Mouse (Mus musculus) thymus, adult 2 months (tissue): Measurements from ENCODE around the gene Cracr2a.

Experiments used
- CTCF ChIP-seq: fragments of 200-500 bp; IDR thresholded peaks from 2 replicates; pipeline ENCODE4 v1.5.1; 2012; ENCODE audit warnings: mild to moderate bottlenecking, control low read depth, low read length, moderate library complexity, borderline replicate concordance; ENCODE audit not compliant: control insufficient read depth, poor library complexity, insufficient read depth; ENCODE audit errors: extremely low read depth
- POLR2A ChIP-seq: fragments of 200-500 bp; IDR thresholded peaks from 2 replicates; pipeline ENCODE4 v1.6.1; 2012; ENCODE audit warnings: mild to moderate bottlenecking, low read length, control low read depth, moderate library complexity; ENCODE audit not compliant: control insufficient read depth, poor library complexity, insufficient read depth; ENCODE audit errors: extremely low read depth

DNA sequence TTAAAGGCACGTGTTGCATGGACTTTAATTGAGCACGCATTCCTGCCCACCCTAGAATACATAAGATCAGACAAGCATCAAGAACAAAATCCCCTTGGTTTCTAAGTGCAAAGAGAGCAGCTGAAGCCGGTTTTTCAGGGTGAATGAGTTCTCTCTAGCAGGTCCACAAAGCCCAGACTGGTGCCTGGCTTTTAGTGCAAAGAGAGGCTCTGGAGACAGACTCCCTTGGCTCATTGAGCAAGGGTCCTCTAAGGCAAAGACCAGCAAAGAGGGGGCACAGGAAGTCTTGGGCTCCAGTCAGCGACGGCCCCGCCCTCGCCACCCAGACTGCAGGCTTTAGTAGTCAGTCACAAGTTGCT is 287 bp upstream of the Cracr2a start:
- no peak for TF ChIP-seq CTCF
- TF ChIP-seq POLR2A, result no peak
